Mouse (Mus musculus) ES-Bruce4 (cell line): Measurements from ENCODE around the gene Zscan22.

ENCODE experiments used
- EP300 ChIP-seq: IDR thresholded peaks from 2 replicates; pipeline ENCODE4 v1.6.1; 2011; ENCODE audit warnings: low read depth, low read length; ENCODE audit not compliant: insufficient read depth
- POLR2A ChIP-seq: IDR thresholded peaks from one replicate; pipeline ENCODE4 v1.8.1; 2011; ENCODE audit warnings: low read length; ENCODE audit not compliant: insufficient read depth

DNA sequence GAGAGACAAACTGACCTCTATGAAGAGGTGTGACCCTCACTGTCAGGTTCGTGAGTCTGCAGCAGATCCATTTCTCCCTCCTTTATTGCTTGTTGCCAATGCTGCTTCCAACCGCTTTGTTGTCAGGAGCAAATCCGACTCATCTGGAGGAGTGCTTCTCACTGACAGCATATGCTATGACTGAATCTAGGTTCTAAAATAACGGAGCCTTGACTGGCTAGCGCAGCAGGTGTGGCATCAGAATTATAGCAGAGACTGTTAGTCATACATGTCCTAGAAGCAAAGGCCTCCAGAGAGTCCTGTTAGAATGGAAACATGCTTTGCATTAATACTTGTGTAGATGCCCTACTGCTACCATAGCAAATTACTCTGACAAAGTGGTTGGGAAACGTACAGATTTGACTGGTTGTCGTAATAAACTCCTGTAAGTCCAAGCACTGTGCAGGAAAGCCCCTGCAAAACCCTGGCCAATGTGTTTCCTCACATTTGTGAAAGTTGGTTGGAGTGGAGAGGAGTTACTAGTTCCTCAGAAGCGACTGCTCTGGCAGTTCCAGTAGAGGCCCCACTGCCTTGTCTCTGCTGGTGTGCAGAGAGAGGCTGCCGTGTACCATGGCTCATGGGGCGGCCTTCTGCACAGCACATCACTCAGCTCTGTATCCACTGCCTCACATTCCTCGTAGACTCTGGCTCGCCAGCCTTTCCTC is 10.9 kb upstream of the Zscan22 start:
- TF ChIP-seq EP300 (no peak), POLR2A (no peak)
